Mouse (Mus musculus) layer of hippocampus, adult 18-20 months (tissue): ENCODE results near the gene Dnal1. TPM values are rescaled to one million over a fixed set of nuclear protein-coding genes. Genes with fewer than 3 reads are reported as not detected.
A peak's percentile ranks its signal among the peaks of the same experiment; 100 is the strongest.

ENCODE experiments used
- DNase-seq, 2 experiments: peaks; one replicate each; pipeline ENCODE4 v3.0.0; 2022; ENCODE audit warnings: low spot score in 2 of 2
- total RNA-seq, 2 experiments: library from RNA; stranded (reverse); gene quantifications; 2 replicates each; pipeline ENCODE4 v1.2.3; 2021

Gene Dnal1
- total RNA-seq, 2 experiments from 2014 or later = 96.6 to 97.1 TPM

- no peak for DNase-seq
Measured at GRCm38 (mm10) chr12:84184979-84185378, 70.8 kb downstream of the Dnal1 start.

- DNase-seq = no peak
Measured at GRCm38 (mm10) chr12:84185547-84185946, 71.4 kb downstream of the Dnal1 start.

GRCm38 (mm10) chr12:84186536-84186935 lies 72.4 kb downstream of the Dnal1 start:
- no peak for DNase-seq

GRCm38 (mm10) chr12:84186950-84187349 lies 72.8 kb downstream of the Dnal1 start:
- DNase-seq = no peak

GRCm38 (mm10) chr12:84187752-84188601 lies 73.8 kb downstream of the Dnal1 start:
- peak in 1 of 2 experiments; percentile 38 for DNase-seq

- DNase-seq = no peak
Measured at GRCm38 (mm10) chr12:84188881-84189444, 74.8 kb downstream of the Dnal1 start.

- no peak for DNase-seq
Measured at GRCm38 (mm10) chr12:84190151-84190820, 76.1 kb downstream of the Dnal1 start.

GRCm38 (mm10) chr12:84191190-84191589 lies 77.0 kb downstream of the Dnal1 start:
- no peak for DNase-seq

- no peak for DNase-seq
Measured at GRCm38 (mm10) chr12:84191770-84192169, 77.6 kb downstream of the Dnal1 start.

GRCm38 (mm10) chr12:84192280-84192679 lies 78.1 kb downstream of the Dnal1 start:
- DNase-seq = no peak

GRCm38 (mm10) chr12:84192741-84193641 lies 78.8 kb downstream of the Dnal1 start:
- peak in 1 of 2 experiments; percentile 57 for DNase-seq

GRCm38 (mm10) chr12:84193642-84194399 lies 79.7 kb downstream of the Dnal1 start:
- DNase-seq = peak; percentile 88 to 93

GRCm38 (mm10) chr12:84194400-84195109 lies 80.4 kb downstream of the Dnal1 start:
- DNase-seq = no peak

- DNase-seq = no peak
Measured at GRCm38 (mm10) chr12:84195195-84195594, 81.0 kb downstream of the Dnal1 start.

Other genes starting within 250 kb of the Dnal1 start
- gene Numb, start 192.4 kb upstream of the Dnal1 start, total RNA-seq = 10 to 100 TPM; 38.0 TPM
- 10 to 100 TPM; 15.7 to 16.9 TPM for gene Riox1, start 163.8 kb upstream of the Dnal1 start, total RNA-seq
- under 1 TPM in 1 of 2 experiments, not detected in 1; 0.10 TPM for gene Heatr4, start 129.5 kb upstream of the Dnal1 start, total RNA-seq
- gene Acot2, start 126.5 kb upstream of the Dnal1 start, total RNA-seq = 10 to 100 TPM; 15.8 to 17.2 TPM
- gene Acot1, start 104.9 kb upstream of the Dnal1 start, total RNA-seq = 10 to 100 TPM; 21.0 to 28.4 TPM
- 1 to 10 TPM; 2.7 to 3.9 TPM for gene Acot4, start 76.0 kb upstream of the Dnal1 start, total RNA-seq
- gene Gm49366, start 75.4 kb upstream of the Dnal1 start, total RNA-seq = 1 to 10 TPM in 1 of 2 experiments, not detected in 1; 1.3 TPM
- gene Acot3, start 62.2 kb upstream of the Dnal1 start, total RNA-seq = 1 to 10 TPM; 3.1 to 3.4 TPM
- 1 to 10 TPM; 6.0 to 6.5 TPM for gene Acot5, start 45.0 kb upstream of the Dnal1 start, total RNA-seq
- gene Acot6, start 13.7 kb upstream of the Dnal1 start, total RNA-seq = 1 to 10 TPM; 5.2 to 5.5 TPM
- 1 to 10 TPM; 2.9 to 3.0 TPM for gene Pnma1, start 34.1 kb downstream of the Dnal1 start, total RNA-seq
- gene Elmsan1, start 104.5 kb downstream of the Dnal1 start, total RNA-seq = 10 to 100 TPM; 26.9 to 31.3 TPM
- 10 to 100 TPM; 38.7 to 41.7 TPM for gene Ptgr2, start 170.9 kb downstream of the Dnal1 start, total RNA-seq
- 10 to 100 TPM; 34.2 to 37.1 TPM for gene Zfp410, start 202.5 kb downstream of the Dnal1 start, total RNA-seq
- 10 to 100 TPM; 21.2 to 22.7 TPM for gene Coq6, start 247.3 kb downstream of the Dnal1 start, total RNA-seq
- gene Fam161b, start 247.5 kb downstream of the Dnal1 start, total RNA-seq = 10 to 100 TPM; 12.4 to 13.0 TPM